Mouse (Mus musculus) kidney, adult 11 months (tissue): ENCODE measurements around the gene Tbl2.

Experiments
- DNase-seq: peaks from one replicate; pipeline ENCODE4 v3.0.0; 2022

Gene Tbl2

DNA sequence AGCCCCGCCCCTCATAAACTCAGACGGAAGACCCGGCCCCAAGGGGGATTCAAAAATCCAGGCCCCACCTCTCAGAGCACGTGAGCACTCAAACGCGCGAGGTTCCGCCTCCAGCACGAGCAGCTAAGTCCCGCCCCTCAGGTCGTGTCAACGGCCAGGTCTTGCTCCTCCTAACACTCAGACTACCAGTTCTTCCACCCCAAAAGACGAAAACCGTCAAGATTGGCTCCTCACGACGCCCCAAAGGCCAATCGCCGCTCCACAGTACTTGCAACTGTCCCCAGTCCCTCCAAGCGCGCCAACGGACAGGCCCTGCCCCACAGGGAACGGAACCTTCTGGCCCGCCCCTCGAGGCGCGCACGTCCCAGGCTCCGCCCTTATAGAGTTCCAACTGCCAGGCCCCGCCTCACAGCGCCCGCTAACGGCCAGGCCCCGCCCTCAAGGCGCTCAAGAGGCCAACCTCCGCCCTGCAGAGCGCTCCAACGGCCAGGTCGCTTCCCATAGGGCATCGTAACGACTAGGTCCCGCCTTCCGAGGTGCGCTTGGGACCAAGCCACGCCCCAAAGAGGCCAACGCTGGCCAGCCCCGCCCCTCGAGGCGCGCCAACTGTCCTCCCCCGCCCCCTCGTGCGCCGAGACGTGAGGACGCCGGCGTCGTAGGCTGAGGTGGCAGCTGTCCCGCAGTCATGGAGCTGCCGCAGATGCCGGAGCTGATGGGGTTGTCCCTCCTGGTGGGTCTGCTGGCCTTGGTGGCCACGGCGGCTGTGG lies at the start of gene Tbl2:
Gene Tbl2 (plus strand): TSS at position 605 of the 767 bp plus-strand sequence.
- DNase-seq = peak; percentile 99

DNA sequence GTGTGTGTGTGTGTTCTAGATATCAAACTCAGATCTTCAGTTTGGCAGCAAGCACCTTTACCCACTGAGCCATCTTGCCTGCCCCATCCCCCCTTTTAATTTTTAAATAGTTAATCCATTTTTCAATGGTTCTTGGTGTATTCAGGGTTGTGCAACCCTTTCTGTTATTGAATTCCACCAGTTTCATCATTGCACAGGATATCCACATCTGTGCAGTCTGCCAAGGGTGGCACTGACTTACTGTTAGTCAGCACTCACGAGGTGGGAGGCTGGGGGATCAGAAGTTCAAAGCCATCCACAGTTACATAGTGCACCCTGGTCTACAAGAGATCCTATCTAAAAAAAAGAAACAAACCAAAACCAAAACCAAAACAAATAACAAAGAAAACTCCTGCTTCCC lies 48.5 kb upstream of the Tbl2 start:
- DNase-seq = no peak

DNA sequence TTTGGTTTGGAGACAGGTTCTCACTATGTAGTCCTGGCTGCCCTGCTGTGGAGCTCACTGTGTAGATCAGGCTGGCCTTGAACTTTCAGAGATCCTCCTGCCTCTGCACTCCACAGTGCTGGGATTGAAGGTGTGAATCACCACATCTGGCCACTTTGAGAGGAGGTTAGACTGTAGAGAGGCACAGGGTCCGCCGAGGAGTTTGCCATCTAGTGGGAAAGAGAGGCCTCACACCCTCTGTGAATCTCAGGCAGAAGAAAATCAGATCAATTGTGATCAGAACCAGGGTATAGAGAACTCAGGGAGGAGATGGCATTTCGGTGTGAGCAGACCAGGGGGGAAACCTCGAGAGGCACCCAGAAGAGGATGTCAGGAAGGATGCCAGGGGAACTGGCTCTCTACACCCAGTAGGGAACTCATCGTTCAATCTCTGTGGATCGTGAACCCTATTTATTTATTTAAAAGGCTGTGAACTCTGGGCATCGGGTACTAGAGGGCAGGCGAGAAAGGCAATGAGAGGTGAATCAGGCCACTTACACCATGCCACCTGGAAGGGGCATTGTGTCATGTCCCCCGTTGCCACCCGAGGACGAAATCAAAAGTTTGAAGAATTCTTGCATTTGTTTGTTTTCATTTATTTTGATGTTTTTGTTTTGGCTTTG lies 45.3 kb upstream of the Tbl2 start:
- DNase-seq = peak; percentile 23

DNA sequence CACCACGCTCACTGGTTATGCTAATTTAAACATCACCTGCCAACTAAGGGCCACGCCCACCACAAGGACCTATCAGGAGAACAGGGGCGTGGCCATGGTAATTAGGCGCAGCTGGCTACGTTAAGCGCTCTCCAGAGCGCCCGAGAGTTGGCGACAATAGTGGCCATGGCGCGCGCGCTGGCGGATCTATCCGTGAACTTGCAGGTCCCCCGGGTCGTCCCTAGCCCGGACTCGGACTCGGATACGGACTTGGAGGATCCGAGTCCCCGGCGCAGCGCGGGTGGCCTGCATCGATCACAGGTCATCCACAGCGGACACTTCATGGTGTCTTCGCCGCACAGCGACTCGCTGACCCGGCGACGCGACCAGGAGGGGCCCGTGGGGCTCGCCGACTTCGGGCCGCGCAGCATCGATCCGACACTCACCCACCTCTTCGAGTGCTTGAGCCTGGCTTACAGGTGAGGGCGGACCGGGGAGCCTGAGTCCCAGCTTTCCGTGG lies 42.6 kb upstream of the Tbl2 start:
- peak; percentile 96 for DNase-seq

DNA sequence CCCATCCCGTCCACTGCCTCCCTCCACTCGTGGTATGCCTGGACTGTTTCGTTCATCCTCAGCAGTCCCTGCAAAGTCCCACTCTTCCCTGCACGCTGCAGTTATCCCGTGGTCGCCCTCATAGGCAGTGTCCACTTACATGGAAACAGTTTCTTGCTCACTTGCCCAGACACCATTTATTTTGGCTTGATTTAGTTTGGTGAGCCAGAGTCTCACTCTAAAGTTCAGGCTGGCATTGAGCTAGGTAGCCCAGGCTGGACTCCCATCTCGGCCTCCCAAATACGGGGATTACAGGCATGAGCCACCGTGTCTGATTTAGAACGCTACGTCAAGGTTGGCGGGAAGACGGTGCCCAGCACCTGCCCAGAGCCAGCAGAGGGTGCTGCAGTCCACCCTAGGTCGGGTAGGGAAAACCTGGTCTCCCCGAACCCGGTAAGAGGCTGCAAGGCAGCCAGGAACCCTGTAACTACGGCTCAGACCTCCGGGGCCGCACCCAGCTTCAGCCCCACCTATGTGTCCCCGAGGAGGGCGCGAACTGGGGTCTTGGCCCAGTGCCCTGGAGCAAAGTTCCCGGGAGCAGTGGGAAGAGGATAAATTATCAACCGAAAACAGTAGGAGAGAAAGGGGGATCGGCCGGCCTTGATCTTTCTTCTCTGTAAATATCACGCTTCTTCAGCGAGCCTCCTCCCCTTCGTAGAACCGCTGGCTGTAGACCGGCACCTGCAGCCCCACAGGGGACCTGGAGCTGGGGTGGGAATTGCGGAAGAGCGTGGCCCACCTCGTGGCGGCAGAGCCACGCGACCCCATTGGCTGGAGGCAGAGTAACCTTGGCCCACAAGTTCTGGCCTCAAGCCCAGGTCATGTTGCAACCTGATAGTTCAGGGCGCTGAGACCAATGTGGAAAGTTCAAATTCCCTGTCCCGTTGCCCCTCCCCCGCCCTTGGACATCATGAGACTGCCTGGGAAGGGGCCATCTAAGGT lies 41.6 kb upstream of the Tbl2 start:
- DNase-seq = peak; percentile 93

DNA sequence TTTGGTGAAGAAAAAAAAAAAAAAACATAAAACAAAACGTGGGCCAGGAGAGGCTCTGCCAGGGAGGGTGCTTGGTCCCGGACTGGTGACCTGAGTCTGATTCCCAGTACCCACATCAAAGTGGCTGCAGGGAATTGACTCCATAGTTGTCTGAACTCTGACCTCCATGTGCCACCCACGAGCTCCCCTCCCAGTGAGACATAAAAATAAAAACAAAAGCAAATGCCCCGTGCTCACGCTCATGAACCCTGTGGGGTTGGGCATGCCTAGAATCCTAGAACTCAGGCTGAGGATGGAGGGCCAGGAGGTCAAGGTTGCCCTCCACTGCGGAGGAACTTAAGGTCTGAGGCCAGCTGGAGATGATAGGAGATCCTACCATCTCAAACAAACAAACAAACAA lies 40.4 kb upstream of the Tbl2 start:
- DNase-seq = peak; percentile 54

DNA sequence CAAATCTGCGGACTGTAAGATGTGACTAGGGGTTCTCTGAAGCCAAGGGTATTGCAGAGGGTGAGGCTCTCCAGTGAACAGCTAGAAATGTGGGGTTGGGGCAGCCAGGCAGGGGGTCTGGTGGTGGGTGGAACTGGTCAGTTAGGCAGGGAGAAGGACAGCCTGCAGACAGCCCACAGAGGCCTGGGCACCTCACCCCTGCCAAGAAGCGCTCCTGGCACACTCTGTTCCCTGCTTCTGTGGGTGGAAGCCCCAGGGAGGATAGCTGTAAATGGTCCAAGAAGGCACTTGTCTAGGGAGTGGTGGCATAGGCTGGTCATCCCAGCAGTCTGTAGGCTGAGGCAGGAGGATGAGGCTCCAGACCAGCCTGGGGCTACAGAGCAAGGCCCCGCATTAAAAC lies 40.0 kb upstream of the Tbl2 start:
- DNase-seq = peak; percentile 42

DNA sequence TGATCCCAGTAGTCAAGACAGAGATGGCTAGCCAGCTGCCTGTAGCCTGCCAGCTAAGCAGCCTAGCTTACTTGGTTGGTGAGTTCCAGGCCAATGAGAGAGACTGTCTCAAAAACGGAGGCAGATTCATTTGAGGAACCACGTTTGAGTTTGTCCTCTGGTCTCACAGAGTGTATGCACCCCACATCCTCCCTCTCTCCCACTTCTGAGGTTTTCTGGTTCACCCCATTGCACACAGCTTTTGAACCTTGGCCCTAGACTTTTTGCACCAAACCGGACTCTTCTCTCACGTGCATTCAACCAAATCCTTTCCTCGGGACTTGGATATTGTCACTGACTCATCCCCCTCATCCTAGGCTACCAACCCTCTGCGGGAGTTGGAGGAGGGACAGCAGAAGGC lies 39.5 kb upstream of the Tbl2 start:
- peak; percentile 74 for DNase-seq

DNA sequence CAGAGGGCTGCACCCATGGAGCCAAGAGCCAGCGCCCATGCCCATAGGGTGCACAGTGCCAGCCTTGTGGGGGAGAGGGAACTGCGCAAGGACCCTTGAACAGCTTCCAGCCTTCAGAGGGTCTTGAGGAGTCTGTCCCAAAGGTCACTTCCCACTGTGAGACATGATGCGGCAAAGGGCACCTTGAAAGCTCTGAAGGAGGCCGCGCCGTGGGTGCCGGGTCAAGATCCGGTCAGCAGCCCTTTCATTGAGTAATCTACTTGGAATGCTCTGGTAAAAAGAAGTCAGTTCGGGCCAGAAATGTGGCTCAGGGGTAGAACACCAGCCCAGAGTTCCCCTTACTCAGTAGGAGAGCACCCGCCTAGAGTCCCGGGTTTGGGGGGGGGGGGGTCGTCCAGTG lies 35.7 kb upstream of the Tbl2 start:
- DNase-seq = peak; percentile 68

DNA sequence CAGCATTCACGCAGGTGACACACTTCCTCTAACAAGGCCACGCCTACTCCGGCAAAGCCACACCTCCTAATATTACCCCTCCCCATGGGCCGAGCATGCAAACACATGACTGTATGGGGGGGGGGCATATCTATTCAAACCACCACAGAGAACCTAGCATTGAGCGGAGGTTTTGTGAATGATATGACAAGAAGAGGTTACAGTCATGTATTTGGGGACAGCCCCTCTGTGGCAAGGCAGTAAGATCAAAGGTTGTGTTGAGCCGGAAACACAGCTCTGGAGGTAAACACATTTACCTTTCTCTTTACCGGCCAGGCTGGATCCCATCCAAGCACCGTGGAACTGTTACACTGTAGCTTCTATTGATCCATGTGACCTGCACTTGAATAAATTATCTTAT lies 34.2 kb upstream of the Tbl2 start:
- DNase-seq = no peak

DNA sequence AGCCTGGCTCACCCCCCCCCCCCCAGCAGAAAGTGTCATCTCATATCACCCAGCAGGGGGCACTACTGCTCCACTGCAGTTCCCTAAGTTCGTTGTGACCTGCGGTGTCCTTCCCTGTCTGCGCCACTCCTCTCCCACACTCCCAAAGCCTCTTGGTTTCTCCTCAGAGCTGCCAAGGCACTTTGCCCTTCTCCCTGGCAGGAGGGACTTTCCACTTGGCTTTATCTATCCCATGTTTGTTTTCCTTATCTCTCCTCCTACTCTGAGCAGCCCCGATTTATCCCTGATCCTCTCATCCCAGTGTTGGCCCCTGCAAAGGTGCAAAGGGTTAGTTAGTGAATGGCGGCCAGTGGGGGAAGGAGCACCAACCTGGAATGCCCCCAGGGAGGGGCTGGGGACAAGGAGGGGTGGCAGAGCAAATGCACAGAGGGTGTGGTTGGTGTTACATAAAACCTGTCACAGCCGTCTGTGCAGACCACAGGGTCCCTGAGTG lies 30.8 kb upstream of the Tbl2 start:
- peak; percentile 67 for DNase-seq

DNA sequence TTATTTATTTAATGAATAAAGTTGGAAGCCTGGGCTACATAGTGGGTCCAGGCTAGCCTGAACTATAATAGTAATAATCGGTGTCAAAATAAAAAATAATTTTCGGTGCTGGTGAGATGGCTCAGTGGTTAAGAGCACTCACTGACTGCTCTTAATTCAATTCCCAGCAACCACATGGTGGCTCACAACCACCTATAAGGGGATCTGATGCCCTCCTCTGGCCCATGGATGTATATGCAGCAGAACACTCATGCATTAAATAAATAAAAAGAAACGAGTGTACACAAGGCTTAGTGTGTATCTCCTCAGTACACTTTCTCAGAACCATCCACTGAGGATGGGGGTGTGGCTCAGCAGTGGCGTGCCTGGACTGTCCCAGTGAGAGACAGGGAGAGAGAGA lies 28.7 kb upstream of the Tbl2 start:
- DNase-seq = no peak

DNA sequence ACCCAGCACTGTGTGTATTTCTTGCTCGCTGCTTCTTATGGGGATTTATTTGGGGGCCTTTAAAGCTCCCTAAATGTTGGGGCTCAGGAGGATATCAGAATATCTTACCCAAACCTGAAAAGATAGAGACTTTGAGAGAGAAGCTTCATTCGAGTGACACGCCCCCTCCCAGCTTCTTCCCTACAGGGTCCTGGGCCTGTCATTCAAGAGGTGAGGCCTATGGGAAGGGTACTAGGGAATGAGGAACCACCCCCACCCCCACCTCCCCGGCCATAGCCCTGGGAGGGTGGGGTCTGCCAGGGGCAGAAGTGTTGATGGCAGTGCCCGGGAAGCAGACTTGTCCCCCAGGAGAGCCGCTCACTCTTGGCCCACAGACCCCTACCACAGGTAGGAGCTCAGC lies 23.3 kb upstream of the Tbl2 start:
- DNase-seq = no peak

DNA sequence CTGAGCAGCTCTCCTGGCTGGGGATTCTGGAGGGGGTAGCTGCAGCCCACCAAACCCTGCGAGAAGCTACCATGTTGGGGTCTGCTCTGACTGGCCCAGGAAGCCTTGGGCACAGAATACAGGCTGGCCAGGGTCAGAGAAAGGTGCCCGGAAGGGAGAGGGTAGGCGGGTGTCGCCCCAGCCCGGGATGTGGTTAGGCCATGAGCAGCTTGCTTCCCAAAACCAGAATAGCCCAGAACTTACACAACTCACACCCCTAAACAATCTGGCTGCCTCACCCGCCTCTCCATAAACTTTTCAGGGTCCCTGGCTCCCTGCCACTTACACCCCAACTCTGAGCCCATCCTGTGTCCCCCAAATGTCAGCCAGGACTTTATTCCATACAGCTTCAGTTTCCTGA lies 21.8 kb upstream of the Tbl2 start:
- DNase-seq = no peak

DNA sequence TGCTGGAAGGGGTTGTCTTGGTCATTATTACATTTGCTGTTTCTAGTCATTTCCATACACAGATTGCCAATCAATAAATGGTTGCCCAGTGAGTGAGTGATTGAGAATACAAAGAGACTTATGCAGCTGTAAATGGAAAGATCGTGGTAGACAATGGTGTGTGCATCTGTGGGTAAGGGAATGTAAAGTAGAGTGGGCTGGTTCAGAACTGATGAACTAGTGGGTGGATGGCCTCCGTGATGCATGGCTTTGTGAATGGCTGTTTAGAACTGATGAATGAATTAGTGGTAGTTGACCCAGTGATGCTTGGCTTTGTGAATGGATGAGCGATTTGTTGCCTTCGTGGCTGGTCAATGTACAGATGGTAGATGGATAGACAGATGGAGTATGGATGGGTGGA lies 19.7 kb upstream of the Tbl2 start:
- no peak for DNase-seq

DNA sequence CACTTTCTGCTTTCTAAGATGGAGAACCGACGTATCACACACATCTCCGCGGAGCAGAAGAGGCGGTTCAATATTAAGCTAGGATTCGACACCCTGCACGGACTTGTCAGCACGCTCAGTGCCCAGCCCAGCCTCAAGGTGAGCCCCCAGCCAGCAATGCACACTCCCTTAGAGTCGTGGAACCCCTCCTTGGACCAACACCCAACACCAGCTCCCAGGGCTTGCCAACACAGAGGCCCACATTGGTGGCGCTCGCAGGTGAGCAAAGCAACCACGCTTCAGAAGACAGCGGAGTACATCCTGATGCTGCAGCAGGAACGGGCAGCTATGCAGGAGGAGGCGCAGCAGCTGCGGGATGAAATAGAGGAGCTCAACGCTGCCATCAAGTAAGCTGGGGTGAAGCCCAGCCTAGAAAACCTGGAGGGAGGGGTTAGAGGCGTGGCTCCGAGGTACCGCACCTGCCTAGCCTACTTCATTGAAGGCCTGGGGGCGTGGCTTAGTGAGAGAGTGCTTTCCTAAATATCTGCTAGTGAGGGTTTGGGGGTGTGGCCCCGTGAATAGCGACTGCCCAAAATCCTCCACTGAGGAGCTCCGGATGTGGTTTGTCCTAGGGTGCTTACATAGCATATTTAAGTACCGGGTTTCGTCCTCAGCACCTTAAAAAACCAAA lies 15.6 kb upstream of the Tbl2 start:
- DNase-seq = peak; percentile 55

DNA sequence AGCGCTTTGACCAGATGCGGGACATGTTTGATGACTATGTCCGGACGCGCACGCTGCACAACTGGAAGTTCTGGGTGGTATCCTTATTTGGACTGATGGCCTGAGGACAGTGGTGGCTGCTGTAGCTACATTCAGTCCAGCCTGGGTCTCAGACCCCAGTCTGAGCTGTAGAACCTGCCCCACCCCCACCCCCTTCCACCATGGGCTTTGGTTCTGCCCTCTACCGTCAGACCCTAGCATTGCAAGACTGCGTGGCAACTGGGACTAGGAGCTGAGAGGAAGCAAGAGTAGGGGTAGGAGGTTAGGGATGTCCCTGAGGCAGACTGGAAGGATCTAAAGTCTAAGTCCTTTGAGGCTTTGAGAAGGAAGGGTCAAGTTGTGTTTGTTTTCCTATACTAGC lies 14.9 kb upstream of the Tbl2 start:
- DNase-seq = no peak

DNA sequence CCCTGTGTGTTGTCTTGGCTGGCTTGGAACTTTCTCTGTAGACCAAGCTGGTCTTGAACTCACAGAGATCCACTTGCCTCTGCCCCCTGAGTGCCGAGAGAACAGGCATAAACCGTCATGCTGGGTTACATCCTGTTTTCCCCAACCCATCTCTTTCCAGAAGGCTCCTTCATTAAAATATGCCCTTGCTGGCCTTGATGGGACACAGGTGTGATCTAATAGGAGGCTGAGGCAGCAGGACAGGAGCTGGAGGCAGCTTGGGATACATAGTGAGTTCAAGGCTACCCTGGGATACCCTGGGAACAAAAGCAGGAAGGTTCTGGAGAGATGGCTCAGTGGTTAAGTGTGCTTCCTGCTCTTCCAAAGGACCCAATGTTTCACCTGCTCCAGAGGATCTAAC lies 9.6 kb upstream of the Tbl2 start:
- DNase-seq = no peak

DNA sequence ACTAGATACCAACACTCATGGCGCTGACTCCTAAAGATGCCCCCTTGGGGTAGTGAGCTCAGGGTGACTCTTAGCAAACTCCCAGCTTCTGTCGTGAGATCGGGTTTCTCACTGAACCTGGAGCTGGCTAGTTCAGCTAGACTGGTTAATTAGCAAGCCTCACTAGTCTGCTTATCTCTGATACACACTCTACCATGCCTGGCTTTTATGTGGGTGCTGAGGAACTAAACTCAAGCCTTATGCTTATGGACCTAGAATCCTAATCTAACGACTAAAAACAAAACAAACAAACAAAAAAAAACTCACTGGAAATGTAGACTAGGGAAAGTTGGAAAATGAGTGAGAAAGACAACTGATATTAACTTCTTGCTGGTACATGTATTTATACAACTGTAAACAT lies 5.0 kb upstream of the Tbl2 start:
- DNase-seq = no peak

DNA sequence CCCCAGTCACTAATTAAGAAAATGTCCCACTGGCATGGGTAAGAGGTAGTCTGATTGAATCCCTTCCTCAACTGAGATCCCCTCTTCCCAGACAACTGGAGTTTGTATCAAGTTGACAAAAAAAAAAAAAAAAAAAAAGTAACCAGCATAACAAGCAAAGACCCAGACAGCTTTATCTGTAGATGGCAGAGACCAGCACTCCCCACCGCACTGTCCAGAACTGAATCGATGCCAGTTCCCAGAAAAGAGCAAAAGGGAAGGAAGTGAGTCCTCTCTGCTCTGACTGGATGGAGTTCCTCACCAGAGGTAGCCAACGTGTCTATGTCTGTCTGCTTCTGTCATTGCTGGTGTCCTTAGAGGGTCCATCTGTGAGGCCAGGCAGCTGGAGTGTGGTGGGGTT lies 3.9 kb upstream of the Tbl2 start:
- no peak for DNase-seq

DNA sequence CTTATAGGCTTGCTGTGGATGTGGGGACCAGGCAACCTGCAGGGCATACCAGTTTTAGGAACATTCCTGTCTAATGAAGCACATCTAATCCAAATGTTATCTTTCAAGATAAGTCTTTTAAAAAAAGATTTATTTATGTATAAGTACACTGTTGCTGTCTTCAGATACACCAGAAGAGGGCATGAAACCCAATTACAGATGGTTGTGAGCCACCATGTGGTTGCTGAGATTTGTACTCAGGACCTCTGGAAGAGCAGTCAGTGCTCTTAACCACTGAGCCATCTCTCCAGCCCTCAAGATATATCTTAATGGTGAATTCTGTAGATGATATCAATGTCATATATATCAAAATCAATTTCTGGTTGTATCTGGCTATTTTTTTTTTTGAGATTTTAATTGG lies 3.5 kb upstream of the Tbl2 start:
- no peak for DNase-seq

DNA sequence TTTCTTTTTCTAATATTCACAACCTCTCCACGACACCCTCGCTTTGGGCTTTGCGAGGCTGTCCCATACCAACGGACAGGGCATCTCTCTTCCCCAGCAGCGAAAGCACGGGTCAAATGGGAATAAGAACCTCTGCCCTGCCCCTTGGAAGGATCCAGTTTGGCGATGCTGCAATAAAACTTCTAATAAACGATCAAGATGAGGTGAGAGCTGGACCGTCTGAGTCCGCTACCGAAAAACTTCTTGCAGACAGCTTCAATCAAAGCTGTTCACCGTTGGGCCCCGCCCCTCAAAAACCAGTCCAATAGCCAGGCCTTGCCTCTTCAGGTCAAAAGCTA lies 773 bp upstream of the Tbl2 start:
- no peak for DNase-seq

DNA sequence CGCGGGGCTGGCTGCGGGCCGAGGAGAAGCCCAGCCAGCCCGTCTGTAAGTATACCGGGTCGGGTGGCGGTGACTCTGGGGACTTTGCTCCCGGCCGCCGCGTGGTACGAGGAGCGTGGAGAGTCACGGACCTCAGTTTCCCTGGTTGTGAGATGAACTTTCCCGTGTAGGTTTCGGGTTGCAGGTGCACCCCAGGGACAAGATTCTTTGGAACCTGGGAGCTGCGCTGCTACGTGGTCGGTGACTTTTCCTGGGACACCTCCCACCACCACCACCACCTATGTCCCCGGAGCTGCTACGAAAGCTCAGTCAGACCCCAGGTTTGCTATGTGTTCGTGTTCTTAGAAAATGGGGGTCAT lies 342 bp downstream of the Tbl2 start:
- no peak for DNase-seq
